Mouse (Mus musculus) testis, postnatal 14 days (tissue): ENCODE data around the gene Ear14.

ENCODE experiments used
- DNase-seq: peaks from one replicate; pipeline ENCODE4 v3.0.0; 2021; ENCODE audit warnings: low spot score

Gene Ear14

DNA sequence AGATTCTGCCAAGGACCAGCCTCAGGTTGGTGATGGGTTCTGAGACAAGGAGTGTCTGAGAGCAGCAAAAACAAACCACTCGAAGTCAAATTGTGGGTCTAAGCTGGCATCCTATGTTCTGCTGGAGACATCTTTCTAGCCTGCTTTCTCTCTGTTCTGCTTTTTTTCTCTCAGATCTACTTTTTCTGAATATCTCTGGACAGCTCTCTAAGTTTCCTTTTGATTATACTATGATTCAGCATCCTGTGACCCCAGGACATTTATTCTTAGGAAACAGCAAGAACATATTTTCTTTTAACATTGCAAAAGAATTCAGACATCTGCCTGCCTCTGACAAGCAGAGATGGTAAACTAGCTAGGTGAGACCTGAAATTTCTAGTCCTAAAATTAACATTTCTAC, 50.4 kb downstream of the Ear14 start:
- no peak for DNase-seq
